Mouse (Mus musculus) intestine, embryonic 15.5 days (tissue): ENCODE data around the gene Ranbp10. TPM values are rescaled to one million over a fixed set of nuclear protein-coding genes. Genes with fewer than 3 reads are reported as not detected.
"Not testable (repeated sequence)": the region's sequence is repeated elsewhere in the genome, so short reads cannot be mapped to it uniquely, and the experiment has no call there.

Source experiments
- ATAC-seq: fragments of 200-750 bp; cut with Nextera tagmentation; 2 replicates; pipeline ENCODE4 v1.8.0; 2017; ENCODE audit warnings: moderate TSS enrichment, moderate library complexity
- H3K27ac ChIP-seq: fragments of 300-500 bp; sonication (generic); 2 replicates; pipeline ENCODE4 v1.5.1; 2015; ENCODE audit warnings: mild to moderate bottlenecking, inconsistent platforms
- H3K27me3 ChIP-seq: fragments of 300-500 bp; sonication (generic); replicated peaks from 2 replicates; pipeline ENCODE4 v1.6.1; 2015; ENCODE audit warnings: inconsistent platforms
- H3K36me3 ChIP-seq: fragments of 300-500 bp; sonication (generic); 2 replicates; pipeline ENCODE4 v1.6.1; 2015; ENCODE audit warnings: inconsistent platforms
- H3K4me1 ChIP-seq: fragments of 300-500 bp; sonication (generic); replicated peaks from 2 replicates; pipeline ENCODE4 v1.6.1; 2015; ENCODE audit warnings: inconsistent platforms
- H3K4me2 ChIP-seq: fragments of 300-500 bp; sonication (generic); replicated peaks from 2 replicates; pipeline ENCODE4 v1.6.1; 2015; ENCODE audit warnings: mild to moderate bottlenecking, inconsistent platforms
- H3K4me3 ChIP-seq: fragments of 300-500 bp; sonication (generic); replicated peaks from 2 replicates; pipeline ENCODE4 v1.5.1; 2015; ENCODE audit warnings: inconsistent platforms
- H3K9ac ChIP-seq: fragments of 300-500 bp; sonication (generic); 2 replicates; pipeline ENCODE4 v1.6.1; 2015; ENCODE audit warnings: inconsistent platforms
- H3K9me3 ChIP-seq: fragments of 300-500 bp; sonication (generic); 2 replicates; pipeline ENCODE4 v1.6.1; 2016; ENCODE audit warnings: inconsistent platforms
- WGBS: fragments of 180-500 bp; shearing (Covaris S2); methylation state at CpG from one replicate; pipeline ENCODE4 v1.1.7; 2015; 5-methylcytosine and 5-hydroxymethylcytosine counted together
- polyA plus RNA-seq: library from polyadenylated mRNA; unstranded; fragments of >200 nt; fragmentation: Nextera tagmentation; extraction: Ambion mirVana; gene quantifications from 2 replicates; pipeline ENCODE4 v1.2.1, GENCODE M21; 2015

Ranbp10 gene
- polyA plus RNA-seq, 1 experiment from 2014 or later: 8.5 TPM

- Histone ChIP-seq H3K9me3 (no peaks in the 10 kb centered on the region), H3K4me2 (peak overlapping the region; percentile 91), H3K4me3 (peak overlapping the region; percentile 85), H3K36me3 (no peaks in the 10 kb centered on the region; the same call in 1 of the 2 replicates), H3K27me3 (no peaks in the 10 kb centered on the region), H3K9ac (peak overlapping the region; percentile 73; the same call in 1 of the 2 replicates), H3K27ac (no peak overlapping the region), H3K4me1 (peaks cover 28% of the 10 kb centered on the region)
- WGBS: 25% methylated on average over 8 of the region's 8 CpGs
- ATAC-seq: no peak
Measured at GRCm38 (mm10) chr8:105854303-105854702, 27.2 kb upstream of the Ranbp10 start.

DNA sequence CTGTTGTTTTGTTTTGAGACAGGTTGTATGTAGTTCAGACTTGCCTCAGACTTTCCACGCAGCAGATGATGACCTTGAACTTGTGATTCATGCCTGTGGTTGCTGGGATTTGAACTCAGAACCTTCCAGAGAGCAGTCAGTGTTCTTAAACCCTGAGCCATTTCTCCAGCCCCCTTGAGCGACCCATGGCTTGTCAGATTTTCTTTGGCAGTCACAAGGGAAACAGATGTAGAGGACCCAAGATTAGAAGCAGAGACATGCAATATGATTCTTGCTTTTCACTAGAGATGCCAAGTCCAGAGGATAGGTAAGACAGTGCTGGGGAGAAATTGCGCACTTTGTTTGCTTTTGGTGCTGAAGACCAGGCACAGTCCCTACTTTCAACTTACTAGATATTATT is 26.0 kb upstream of the Ranbp10 start, which contains the start of gene Cenpt:
TSS of gene Cenpt (minus strand) at position 101 of the 400 bp plus-strand sequence.
- H3K27ac ChIP-seq: no peak within 1 kb of the TSS
- H3K9me3 ChIP-seq: no peaks in the 10 kb centered on the region
- no peaks in the 10 kb centered on the region for H3K27me3 ChIP-seq
- H3K4me3 ChIP-seq: no peak within 1 kb of the TSS
- no peak for ATAC-seq
- no peak within 1 kb of the TSS for H3K9ac ChIP-seq
- H3K4me2 ChIP-seq: peak within 1 kb of the TSS; percentile 67; the same call in 1 of the 2 replicates
- peaks cover 21% of the 10 kb centered on the region for H3K4me1 ChIP-seq
- H3K36me3 ChIP-seq: peaks cover 7% of the 10 kb centered on the region; the same call in 1 of the 2 replicates
- WGBS: 83% methylated on average over 3 of the region's 3 CpGs

- WGBS: 77% methylated on average over 12 of the region's 12 CpGs
- H3K9me3 ChIP-seq: no peaks in the 10 kb centered on the region
- ATAC-seq: no peak
Measured at GRCm38 (mm10) chr8:105852146-105852729, 25.1 kb upstream of the Ranbp10 start.

DNA sequence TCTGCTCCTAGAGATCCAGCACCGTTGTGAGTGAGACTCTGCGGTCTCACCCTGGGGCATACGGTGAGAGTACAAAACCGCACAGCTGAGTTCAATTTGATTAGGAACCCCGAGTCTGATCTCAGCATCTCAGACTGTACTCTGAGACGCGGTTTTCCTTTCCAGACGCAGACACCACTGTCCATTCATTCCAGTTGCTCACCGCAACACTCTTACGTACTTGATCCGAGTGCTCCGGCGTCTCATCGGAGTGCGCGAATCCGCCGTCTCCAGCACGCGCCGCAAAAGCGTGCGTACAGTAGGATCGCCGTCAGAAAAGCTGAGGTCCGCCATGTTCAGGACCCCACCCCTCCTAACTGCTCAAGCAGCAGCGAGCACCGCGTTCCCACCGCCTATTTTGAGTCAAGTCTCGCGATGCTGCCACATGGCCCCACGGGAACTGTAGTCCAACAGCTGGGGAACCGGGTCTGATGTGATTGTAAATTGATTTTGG is 24.5 kb upstream of the Ranbp10 start:
- Histone ChIP-seq H3K4me2 (peak overlapping the region; percentile 67), H3K9me3 (no peaks in the 10 kb centered on the region), H3K4me3 (peak overlapping the region; percentile 68), H3K9ac (peak overlapping the region; percentile 64), H3K36me3 (peaks cover 16% of the 10 kb centered on the region), H3K27me3 (no peaks in the 10 kb centered on the region), H3K4me1 (peaks cover 11% of the 10 kb centered on the region), H3K27ac (peak overlapping the region; percentile 51; the same call in 1 of the 2 replicates)
- WGBS: under 1% methylated on average over 34 of the region's 34 CpGs
- ATAC-seq: peak; percentile 81

More at GRCm38 (mm10) chr8:105852146-105852729, 25.1 kb upstream of the Ranbp10 start:
- no peak overlapping the region for H3K4me3 ChIP-seq
- H3K4me2 ChIP-seq: peak overlapping the region; percentile 67; the same call in 1 of the 2 replicates
- no peaks in the 10 kb centered on the region for H3K27me3 ChIP-seq
- H3K27ac ChIP-seq: no peak overlapping the region
- H3K4me1 ChIP-seq: peaks cover 15% of the 10 kb centered on the region
- H3K36me3 ChIP-seq: peaks cover 11% of the 10 kb centered on the region
- no peak overlapping the region for H3K9ac ChIP-seq

DNA sequence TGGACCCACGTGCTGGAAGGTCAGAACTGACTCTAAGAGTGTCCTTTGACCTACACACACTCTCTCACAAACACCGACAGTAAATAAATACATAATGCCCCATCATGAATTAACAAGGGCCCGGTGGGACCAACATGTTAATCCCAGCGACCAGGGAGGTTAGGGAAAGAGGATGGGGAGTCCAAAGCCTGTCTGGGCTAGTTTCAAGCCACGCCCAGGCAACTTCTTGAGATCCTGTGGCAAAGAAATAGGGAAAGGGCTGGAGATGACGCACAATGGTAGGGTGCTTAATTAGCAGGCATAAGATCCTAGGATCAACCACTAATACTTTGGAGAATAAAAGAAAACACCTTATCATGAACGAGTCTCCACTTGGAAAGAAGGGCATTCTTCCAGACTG is 23.5 kb upstream of the Ranbp10 start:
- no peaks in the 10 kb centered on the region for H3K27me3 ChIP-seq
- no peak overlapping the region for H3K9ac ChIP-seq
- peaks cover 25% of the 10 kb centered on the region for H3K36me3 ChIP-seq
- WGBS: 79% methylated on average over 7 of the region's 7 CpGs
- peaks cover 7% of the 10 kb centered on the region for H3K4me1 ChIP-seq
- no peak overlapping the region for H3K4me3 ChIP-seq
- no peaks in the 10 kb centered on the region for H3K9me3 ChIP-seq
- ATAC-seq: no peak
- peak overlapping the region; percentile 30 for H3K4me2 ChIP-seq
- no peak overlapping the region for H3K27ac ChIP-seq

DNA sequence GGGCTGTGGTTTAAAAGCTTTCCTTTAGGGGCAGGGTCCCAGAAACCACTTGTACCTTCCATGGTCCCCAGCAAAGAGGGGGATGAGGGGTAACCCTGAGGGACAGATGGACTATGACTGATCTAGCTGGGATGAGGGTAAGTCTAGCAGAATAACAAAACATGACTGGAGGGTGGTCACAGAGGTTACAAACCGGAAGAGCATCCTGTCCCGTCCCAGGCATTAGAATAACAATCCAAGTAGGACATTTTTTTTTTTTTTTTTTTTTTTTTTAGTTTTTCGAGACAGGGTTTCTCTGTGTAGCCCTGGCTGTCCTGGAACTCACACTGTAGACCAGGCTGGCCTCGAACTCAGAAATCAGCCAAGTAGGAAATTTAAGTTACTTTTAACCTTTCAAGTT is 22.9 kb upstream of the Ranbp10 start:
- Histone ChIP-seq H3K4me2 (no peak overlapping the region), H3K27me3 (no peaks in the 10 kb centered on the region), H3K9me3 (no peaks in the 10 kb centered on the region), H3K4me3 (no peak overlapping the region), H3K9ac (no peak overlapping the region), H3K4me1 (peaks cover 7% of the 10 kb centered on the region), H3K36me3 (peaks cover 25% of the 10 kb centered on the region), H3K27ac (no peak overlapping the region)
- ATAC-seq: no peak
- 84% methylated on average over 4 of the region's 4 CpGs for WGBS

DNA sequence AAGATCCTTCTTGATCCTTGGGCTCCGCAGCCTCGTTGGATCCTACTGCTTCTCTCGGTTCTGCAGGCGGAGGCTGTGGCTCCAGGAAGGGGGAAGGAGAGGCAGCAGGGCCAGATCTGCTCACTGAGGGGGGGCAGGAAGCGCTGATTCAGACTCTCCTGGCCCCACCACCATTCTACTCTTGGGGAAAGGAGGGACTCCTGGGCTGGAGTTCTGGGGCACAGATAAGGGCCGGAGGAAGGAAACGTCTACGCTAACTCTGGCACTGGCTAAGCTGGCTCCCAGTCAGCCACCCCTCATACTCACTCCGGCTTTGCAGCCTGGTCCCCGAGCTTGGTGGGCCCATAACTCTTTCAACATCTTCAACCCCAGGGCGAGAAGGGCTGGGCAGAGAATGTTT is 19.5 kb upstream of the Ranbp10 start:
- H3K9ac ChIP-seq: no peak overlapping the region
- no peaks in the 10 kb centered on the region for H3K27me3 ChIP-seq
- no peak overlapping the region for H3K4me2 ChIP-seq
- peaks cover 40% of the 10 kb centered on the region for H3K36me3 ChIP-seq
- peaks cover 7% of the 10 kb centered on the region for H3K4me1 ChIP-seq
- ATAC-seq: no peak
- no peaks in the 10 kb centered on the region for H3K9me3 ChIP-seq
- WGBS: 91% methylated on average over 11 of the region's 11 CpGs
- H3K27ac ChIP-seq: no peak overlapping the region
- H3K4me3 ChIP-seq: no peak overlapping the region

DNA sequence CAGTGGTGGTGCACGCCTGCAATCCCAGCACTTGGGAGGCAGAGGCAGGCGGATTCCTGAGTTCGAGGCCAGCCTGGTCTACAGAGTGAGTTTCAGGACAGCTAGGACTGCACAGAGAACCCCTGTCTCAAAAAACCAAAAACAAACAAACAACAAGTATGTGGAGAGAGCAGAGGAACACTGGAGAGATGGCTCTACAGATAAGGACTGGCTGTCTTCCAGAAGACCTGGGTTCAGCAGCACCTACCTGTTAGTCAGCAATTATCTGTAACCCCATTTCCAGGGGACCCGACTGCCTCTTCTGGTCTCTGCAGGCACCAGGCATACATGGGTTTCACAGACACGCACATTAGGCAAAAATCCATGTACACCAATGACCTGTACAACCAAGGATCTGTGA is 12.1 kb upstream of the Ranbp10 start:
- WGBS: 90% methylated on average over 5 of the region's 5 CpGs
- Histone ChIP-seq H3K4me3 (no peak overlapping the region), H3K9me3 (no peaks in the 10 kb centered on the region), H3K4me1 (no peaks in the 10 kb centered on the region), H3K27me3 (no peaks in the 10 kb centered on the region), H3K27ac (no peak overlapping the region), H3K36me3 (peaks cover 8% of the 10 kb centered on the region), H3K9ac (no peak overlapping the region), H3K4me2 (no peak overlapping the region)
- no peak for ATAC-seq

- H3K9ac ChIP-seq: no peak overlapping the region
- no peaks in the 10 kb centered on the region for H3K4me1 ChIP-seq
- H3K4me2 ChIP-seq: no peak overlapping the region
- no peaks in the 10 kb centered on the region for H3K36me3 ChIP-seq
- no peaks in the 10 kb centered on the region for H3K9me3 ChIP-seq
- 85% methylated on average over 6 of the region's 6 CpGs for WGBS
- no peak overlapping the region for H3K4me3 ChIP-seq
- H3K27ac ChIP-seq: no peak overlapping the region
- H3K27me3 ChIP-seq: no peaks in the 10 kb centered on the region
- no peak for ATAC-seq
Measured at GRCm38 (mm10) chr8:105836991-105837390, 9.8 kb upstream of the Ranbp10 start.

DNA sequence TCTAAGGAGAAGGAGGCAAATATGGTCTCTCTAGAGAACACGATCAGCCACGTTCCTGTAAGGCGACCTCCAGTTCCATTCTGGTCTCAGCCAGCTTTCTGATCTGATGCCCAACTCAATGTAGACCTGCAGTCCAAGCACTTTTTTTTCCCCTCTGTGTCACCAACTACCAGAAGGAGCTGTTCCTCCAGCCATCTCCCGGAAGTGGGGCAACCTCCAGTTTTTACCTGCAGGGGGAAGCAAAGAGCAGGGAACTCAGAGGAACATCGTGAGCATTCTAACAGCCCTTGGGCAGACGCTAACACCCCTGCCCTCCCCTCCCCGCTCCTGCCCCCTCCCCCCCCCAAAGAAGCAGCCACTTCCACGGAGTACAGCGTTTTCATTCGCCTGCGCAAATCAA is 8.2 kb upstream of the Ranbp10 start:
- 28% methylated on average over 11 of the region's 11 CpGs for WGBS
- Histone ChIP-seq H3K9ac (no peak overlapping the region), H3K27ac (no peak overlapping the region), H3K27me3 (no peaks in the 10 kb centered on the region), H3K4me1 (no peaks in the 10 kb centered on the region), H3K4me3 (no peak overlapping the region), H3K4me2 (no peak overlapping the region), H3K9me3 (no peaks in the 10 kb centered on the region), H3K36me3 (no peaks in the 10 kb centered on the region)
- ATAC-seq: peak; percentile 23

DNA sequence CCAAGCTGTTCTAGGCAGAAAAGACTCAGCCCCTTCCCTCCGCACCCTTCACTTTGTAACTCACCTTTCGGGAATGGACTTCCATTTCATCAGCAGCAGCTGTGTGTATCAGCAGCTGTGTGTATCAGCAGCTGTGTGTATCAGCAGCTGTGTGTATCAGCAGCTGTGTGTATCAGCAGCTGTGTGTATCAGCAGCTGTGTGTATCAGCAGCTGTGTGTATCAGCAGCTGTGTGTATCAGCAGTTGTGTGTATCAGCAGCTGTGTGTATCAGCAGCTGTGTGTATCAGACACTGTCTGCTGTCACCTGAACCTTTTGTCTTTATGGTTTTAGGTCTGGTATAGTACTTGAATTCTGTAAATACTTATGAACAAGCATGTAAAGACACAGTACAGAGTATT is 6.6 kb upstream of the Ranbp10 start:
- not testable (repeated sequence) for H3K36me3 ChIP-seq, H3K9me3 ChIP-seq, H3K4me2 ChIP-seq

GRCm38 (mm10) chr8:105826379-105826778 is 771 bp downstream of the Ranbp10 start:
- Histone ChIP-seq H3K9me3 (no peaks in the 10 kb centered on the region), H3K4me3 (peak overlapping the region; percentile 83), H3K27ac (peak overlapping the region; percentile 72), H3K4me1 (peaks cover 9% of the 10 kb centered on the region; the same call in 1 of the 2 replicates), H3K9ac (peak overlapping the region; percentile 94), H3K4me2 (peak overlapping the region; percentile 73), H3K27me3 (no peaks in the 10 kb centered on the region), H3K36me3 (peaks cover 9% of the 10 kb centered on the region)
- WGBS: 3% methylated on average over 4 of the region's 4 CpGs
- no peak for ATAC-seq

More for the DNA sequence above, 6.6 kb upstream of the Ranbp10 start:
- ATAC-seq, H3K9ac ChIP-seq, H3K4me1 ChIP-seq, H3K4me3 ChIP-seq, H3K27ac ChIP-seq, H3K27me3 ChIP-seq: not testable (repeated sequence)
- 74% methylated on average over 2 of the region's 2 CpGs for WGBS

GRCm38 (mm10) chr8:105825506-105825905 is 1.6 kb downstream of the Ranbp10 start:
- 72% methylated on average over 4 of the region's 4 CpGs for WGBS
- Histone ChIP-seq H3K36me3 (peaks cover 16% of the 10 kb centered on the region), H3K27ac (no peak overlapping the region), H3K9me3 (no peaks in the 10 kb centered on the region), H3K4me2 (peak overlapping the region; percentile 73), H3K9ac (no peak overlapping the region), H3K4me3 (no peak overlapping the region), H3K27me3 (no peaks in the 10 kb centered on the region), H3K4me1 (peaks cover 9% of the 10 kb centered on the region; the same call in 1 of the 2 replicates)
- ATAC-seq: no peak
